Mouse (Mus musculus): ENCODE data around the gene Coro1b. TPM values are rescaled to one million over a fixed set of nuclear protein-coding genes. Genes with fewer than 3 reads are reported as not detected.

Coro1b gene
- total RNA-seq (2021), result 10 to 100 TPM; 77.0 to 97.3 TPM
- long read RNA-seq, transcript Coro1b-201 (11 exons, 1,888 nt), result major isoform, 12 of 60 reads
- long read RNA-seq, partial matches to known transcripts, result 8 of 60 reads
- long read RNA-seq, other reads (novel, unspliced or antisense), result 40 of 60 reads

GRCm38 (mm10) chr19:4148491-4148806, at the start of gene Coro1b:
Gene Coro1b, plus strand, starts transcription at chr19:4148619.
- peak; percentile 89 to 97 for DNase-seq (ENCODE audit: low spot score in 2 of 2)

- DNase-seq (ENCODE audit: low spot score in 2 of 2), result peak; percentile 81 to 92
These were observed 49.4 kb upstream of the Coro1b start for GRCm38 (mm10) chr19:4099056-4099455.

- no peak for DNase-seq (ENCODE audit: low spot score in 2 of 2)
These were observed 48.3 kb upstream of the Coro1b start, which contains the start of gene Pitpnm1 for GRCm38 (mm10) chr19:4099837-4100717. Gene Pitpnm1, plus strand, starts transcription at chr19:4099998.

DNA sequence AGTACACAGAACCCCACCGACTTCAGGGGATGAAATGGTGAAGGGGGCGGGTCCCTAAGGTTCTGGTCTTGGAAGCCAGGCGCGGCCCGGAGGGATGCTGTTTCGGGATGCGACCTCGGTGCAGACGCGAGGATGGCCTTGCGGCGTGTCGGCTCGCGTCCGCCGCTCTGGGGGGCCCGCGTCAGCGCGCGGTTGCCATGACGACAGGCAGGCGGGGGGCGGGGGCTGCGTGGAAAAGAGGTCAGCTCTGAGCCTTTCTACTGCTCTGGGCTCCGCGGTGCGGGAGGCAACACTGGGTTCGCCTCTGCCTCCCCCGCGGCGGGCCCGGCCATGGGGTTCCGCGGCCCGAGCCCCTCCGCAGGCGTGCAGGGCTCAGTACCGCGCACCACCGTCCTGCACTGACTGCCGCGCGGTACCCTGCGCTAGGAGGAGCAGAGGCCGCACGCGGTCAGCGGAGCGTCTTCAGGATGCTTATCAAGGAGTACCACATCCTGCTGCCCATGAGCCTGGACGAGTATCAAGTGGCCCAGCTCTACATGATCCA, 47.6 kb upstream of the Coro1b start:
- peak; percentile 67 for DNase-seq (ENCODE audit: low spot score in 2 of 2)

GRCm38 (mm10) chr19:4101466-4101865, 47.0 kb upstream of the Coro1b start:
- DNase-seq (ENCODE audit: low spot score in 2 of 2), result no peak

- DNase-seq (ENCODE audit: low spot score in 2 of 2), result no peak
These were observed 46.4 kb upstream of the Coro1b start for GRCm38 (mm10) chr19:4102049-4102448.

GRCm38 (mm10) chr19:4102626-4103025, 45.8 kb upstream of the Coro1b start:
- no peak for DNase-seq (ENCODE audit: low spot score in 2 of 2)

- no peak for DNase-seq (ENCODE audit: low spot score in 2 of 2)
These were observed 45.1 kb upstream of the Coro1b start for GRCm38 (mm10) chr19:4103294-4103693.

DNA sequence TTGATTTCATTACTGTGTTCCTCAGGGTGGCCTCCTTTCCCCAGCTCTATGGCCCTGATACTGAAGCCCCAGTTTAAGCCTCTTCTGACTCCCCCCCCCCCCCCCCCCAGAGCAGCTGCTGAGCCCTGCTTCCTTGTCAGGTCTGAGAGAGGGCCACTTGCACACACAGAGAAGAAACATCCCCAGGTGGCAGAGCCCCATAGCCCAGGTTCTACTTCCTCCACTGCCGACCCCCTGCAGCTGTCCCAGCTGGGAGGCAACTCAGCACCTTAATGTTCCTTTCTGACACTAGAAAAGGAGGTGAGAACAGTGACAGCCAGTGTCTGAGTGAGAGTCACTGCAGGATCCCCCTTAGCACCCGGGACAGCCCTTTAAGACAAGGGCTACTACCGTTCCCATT, 44.6 kb upstream of the Coro1b start:
- DNase-seq (ENCODE audit: low spot score in 2 of 2), result no peak

DNA sequence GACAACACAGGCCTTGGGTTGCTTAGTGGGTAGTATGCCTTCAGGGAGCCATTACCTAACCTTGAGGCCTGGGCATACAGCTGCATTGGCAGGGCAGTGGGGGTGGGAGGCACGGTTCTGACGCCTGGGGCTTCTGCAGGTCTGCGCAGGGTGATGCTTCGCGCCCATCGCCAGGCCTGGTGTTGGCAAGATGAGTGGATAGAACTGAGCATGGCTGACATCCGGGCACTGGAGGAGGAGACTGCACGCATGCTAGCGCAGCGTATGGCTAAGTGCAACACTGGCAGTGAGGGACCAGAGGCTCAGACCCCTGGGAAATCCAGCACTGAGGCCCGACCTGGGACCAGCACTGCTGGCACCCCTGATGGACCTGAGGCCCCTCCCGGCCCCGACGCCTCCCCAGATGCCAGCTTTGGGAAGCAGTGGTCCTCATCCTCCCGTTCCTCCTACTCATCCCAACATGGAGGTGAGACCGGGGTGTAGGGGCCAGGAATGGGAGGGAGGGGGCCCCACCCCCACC, 43.7 kb upstream of the Coro1b start:
- DNase-seq (ENCODE audit: low spot score in 2 of 2), result no peak

DNA sequence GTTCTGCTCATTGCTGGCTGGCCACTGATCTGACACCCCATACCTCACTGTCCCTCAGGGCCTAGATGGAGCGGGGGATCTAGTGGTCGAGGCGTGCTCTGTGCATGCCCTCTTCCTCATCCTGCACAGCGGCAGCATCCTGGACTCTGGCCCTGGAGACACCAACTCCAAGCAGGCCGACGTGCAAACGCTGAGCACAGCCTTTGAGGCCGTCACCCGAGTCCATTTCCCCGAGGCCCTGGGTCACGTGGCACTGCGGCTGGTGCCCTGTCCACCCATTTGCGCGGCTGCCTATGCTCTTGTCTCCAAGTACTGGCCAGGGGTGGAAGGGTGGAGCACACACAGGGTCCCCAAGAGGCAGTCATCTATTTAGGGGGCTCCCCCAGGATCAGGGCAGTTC, 41.8 kb upstream of the Coro1b start:
- DNase-seq (ENCODE audit: low spot score in 2 of 2), result no peak

DNA sequence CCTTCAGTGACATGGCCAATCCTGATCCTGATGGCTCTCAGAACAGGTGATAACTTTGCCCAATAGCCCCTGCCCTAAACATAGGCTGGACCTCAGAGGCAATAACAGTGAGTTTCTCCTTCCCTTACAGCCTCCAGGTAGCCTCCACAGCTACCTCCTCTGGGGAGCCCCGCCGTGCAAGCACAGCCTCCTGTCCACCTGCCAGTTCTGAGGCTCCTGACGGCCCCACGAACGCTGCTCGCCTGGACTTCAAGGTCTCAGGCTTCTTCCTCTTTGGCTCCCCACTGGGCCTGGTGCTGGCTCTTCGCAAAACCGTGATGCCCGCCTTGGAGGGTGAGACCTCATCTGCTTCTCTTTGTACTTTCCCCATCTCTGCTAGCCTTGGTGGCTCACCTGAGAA, 39.9 kb upstream of the Coro1b start:
- no peak for DNase-seq (ENCODE audit: low spot score in 2 of 2)

DNA sequence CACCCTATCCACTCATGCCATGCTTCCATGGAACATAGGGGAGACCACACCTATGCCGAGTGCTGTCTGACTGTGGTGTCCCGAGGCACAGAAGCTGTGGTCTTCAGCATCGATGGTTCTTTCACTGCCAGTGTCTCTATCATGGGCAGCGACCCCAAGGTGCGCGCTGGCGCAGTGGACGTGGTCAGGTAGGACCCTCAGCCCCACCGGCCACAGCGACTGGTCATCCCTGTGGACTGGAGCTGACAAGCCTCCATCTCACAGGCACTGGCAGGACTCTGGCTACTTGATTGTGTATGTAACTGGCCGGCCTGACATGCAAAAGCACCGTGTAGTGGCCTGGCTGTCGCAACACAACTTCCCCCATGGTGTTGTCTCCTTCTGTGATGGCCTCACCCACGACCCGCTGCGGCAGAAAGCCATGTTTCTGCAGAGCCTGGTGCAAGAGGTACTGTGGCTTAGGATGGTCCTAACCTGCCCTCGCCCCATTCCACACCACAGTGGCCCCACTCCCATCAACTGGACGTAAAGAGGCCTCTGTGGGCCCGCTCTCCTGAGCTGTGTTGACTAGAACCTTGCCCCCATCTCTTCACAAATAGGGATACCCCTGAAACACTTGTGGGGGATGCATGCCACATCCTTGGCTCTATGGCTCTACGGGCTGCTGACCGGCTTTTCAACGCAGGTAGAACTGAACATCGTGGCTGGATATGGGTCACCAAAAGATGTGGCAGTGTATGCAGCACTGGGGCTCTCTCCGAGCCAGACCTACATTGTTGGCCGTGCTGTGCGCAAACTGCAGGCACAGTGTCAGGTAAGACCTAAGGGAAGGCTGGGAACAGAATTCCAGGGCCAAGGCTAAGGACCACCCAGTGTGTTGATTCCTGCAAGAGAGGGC, 36.1 kb upstream of the Coro1b start:
- no peak for DNase-seq (ENCODE audit: low spot score in 2 of 2)

GRCm38 (mm10) chr19:4113186-4113805, 35.1 kb upstream of the Coro1b start:
- DNase-seq (ENCODE audit: low spot score in 2 of 2), result peak; percentile 80 to 88

- DNase-seq (ENCODE audit: low spot score in 2 of 2), result no peak
These were observed 34.6 kb upstream of the Coro1b start for GRCm38 (mm10) chr19:4113806-4114230.

GRCm38 (mm10) chr19:4114551-4114950, 33.9 kb upstream of the Coro1b start:
- DNase-seq (ENCODE audit: low spot score in 2 of 2), result no peak

DNA sequence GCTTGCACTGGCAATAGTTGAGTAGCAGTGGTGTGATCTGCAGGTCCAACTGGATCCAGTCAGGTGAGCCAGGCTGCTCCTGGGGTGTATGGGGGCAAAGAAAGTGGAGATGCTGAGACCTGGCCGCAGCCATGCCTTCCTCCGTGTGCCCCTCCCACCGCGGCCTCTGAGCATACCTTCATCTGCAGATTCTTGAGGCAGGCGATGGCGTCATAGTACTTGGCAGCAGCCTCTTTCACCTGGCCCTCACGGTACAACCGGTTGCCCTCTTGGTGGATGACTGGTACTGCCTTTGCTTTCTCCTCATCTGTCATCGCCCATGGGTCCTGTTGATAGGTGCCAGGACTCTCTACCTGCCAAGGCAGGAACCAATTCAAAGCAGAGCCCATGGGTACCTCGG, 33.3 kb upstream of the Coro1b start:
- no peak for DNase-seq (ENCODE audit: low spot score in 2 of 2)

DNA sequence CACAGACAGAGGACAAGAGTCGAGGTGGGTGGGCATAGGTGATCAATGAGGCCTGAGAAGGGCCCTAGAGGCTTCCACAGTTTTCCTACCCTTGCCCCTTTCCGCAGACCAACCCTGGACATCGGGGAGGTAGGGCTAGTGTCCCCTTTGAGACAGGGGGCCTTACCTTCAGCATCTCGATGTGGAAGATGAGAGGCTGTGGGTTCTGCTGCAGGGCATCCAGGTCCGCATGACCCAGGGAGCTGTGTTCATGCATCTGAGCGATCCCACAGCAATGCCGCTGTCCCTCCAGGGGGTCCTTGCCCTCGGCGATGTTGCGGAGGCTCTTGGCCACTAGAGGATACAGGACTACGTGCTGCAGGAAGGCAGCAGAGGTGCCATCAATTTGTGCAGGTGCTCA, 32.6 kb upstream of the Coro1b start:
- no peak for DNase-seq (ENCODE audit: low spot score in 2 of 2)

DNA sequence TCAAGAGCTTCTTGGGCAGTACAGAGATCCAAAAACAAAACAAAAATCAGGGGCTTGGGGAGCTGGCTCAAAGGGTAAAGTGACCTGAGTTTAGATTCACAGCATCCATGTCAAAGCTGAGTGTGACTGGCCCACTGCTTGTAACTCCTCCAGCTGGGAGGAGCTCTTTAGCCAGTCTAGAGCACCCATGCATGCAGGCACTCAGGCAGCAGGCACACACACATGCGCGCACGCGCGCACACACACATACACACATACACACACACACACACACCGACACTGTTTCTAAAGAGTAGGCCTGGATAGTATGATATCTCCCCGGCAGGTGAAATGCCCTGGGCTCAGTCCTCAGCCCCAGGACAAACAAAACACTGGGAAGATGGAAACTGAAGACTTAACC, 31.4 kb upstream of the Coro1b start:
- DNase-seq (ENCODE audit: low spot score in 2 of 2), result no peak

DNA sequence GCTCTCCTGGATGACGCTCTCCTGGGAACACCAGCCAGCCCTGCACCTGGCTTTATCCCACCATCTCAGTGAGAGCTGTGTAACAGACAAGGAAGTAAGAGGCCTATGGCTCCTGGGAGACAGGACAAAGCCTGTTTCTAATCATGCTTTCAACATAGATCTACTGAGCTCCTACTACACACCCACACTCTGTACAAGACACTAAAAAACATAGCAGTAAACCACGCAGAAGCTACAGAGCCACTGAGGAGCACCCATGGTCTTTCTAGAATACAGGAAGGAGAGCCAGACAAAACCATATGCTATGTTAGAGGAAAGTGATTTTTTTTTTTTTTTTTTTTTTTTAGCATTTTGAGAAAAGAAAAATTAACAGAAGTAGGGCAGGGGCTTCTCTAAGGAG, 30.1 kb upstream of the Coro1b start:
- DNase-seq (ENCODE audit: low spot score in 2 of 2), result no peak
